Mouse (Mus musculus) G1E-ER4 (cell line): ENCODE measurements around the gene Palld. TPM values are rescaled to one million over a fixed set of nuclear protein-coding genes. Genes with fewer than 3 reads are reported as not detected.

Experiments
- GATA1 ChIP-seq: IDR thresholded peaks from one replicate; pipeline ENCODE4 v1.8.0; 2012; ENCODE audit warnings: low read length, inconsistent platforms
- polyA plus RNA-seq: library from polyadenylated mRNA; stranded (reverse); fragments of >175 nt; gene quantifications from 2 replicates; pipeline ENCODE4 v1.2.3, GENCODE M21; 2012

The Palld gene
- polyA plus RNA-seq, 1 experiment, result not detected

DNA sequence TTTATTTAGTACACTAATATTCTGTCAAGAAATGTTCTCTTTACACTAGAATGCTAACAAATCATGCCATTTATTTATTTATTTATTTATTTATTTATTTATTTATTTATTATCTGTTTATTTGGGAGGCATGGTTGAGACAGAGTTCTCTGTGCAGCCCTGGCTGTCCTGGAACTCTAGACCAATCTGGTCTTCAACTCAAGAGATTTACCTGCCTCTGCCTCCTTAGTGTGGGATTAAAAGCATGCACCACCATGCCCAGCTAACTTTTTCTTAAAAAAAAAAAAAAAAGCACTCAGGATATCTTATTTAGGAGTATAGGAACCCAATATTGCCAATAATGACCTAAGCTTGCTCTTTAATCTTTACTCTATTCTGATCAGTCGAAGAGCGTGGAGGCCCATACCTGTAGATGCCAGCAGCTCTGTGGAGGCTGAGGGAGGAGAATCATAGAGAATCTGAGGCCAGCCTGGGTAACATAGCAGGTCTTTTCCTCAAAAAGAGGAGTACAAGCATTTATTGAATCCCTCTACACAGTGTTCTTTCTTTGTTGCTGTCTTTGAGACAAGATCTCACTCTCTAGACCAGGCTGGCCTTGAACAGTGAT lies 415.5 kb downstream of the Palld start:
- TF ChIP-seq GATA1, result no peak

DNA sequence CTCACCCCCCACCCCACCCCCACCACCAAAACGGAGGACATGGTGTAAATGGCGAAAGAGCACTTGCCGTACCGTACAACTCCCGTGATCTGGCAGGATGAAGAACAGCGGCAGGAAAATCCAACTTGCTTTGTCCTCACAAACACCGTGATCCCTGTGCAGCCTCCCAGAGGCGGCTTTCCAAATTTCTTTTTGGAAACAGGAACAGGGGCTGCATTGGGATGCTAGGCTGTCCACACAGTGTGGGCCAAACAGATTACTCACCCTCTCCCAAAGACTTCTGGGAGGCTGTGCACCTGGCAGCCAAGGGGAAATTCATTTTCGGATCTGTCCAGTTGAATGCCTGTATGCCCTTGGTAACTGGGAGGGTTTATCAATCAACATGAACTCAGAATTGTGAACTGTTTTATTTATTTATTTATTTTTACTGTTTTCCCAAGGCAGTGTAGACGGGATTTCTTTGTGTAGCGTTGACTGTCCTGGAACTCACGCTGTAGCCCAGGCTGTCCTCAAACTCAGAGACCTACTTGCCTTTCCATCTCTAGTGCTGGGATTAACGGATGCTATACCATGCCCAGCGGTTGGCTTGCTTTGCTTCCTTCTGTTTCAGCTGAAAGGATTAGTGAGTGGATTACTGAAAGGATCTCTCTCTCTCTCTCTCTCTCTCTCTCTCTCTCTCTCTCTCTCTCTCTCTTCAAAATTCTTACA lies 422.1 kb downstream of the Palld start:
- no peak for TF ChIP-seq GATA1

DNA sequence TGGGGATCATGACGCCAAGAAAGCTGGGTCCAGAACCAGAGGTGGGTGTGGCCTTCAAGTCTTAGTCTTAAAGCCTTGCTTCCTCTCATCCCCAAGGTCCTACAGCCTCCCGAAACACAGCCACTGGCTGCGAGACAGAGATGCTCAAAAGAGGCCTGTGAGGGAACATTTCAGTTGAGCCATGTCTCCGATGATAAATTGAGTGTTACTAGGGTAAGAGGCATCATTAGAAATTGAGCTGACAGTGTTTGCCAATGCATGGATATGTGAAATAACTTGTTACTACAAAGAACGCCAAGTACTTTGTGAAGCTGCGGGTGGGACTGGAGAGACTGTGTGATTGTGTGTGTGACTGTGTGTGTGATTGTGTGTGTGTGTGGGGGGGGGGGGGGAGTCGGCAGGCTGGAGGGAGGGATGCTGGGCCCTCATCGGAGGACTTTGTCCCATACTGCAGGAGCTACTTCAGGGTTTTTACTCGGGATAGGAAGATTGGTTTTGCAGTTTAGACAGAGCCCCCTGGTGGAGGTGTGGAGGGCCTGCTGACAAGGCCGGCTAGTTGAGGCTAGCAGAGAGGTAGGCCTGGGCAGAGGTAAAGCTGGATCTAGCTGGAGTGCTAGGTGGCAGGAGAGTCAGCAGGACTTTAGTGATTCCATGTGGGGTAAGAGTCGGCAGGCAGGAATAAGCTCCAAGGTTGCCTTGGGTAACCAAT lies 422.8 kb downstream of the Palld start:
- no peak for TF ChIP-seq GATA1

DNA sequence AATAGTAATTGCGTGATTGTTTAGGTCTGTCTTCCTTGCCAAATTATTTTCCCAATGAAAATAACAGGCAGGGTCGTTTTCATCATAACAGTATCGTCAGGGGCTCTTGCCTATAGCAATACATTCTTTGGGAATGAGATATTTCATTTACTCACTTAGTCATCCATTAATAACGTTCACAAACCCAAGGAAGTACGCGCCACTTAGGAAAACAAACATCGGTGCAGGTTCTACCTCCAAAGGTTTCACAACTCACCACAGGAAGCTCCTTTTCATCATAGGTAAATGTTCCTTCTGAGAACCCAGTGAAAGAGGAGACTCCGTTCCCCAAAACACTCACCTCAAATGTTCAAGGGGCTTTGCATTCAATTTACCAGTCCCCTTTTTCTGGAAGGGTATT lies 423.7 kb downstream of the Palld start:
- no peak for TF ChIP-seq GATA1

DNA sequence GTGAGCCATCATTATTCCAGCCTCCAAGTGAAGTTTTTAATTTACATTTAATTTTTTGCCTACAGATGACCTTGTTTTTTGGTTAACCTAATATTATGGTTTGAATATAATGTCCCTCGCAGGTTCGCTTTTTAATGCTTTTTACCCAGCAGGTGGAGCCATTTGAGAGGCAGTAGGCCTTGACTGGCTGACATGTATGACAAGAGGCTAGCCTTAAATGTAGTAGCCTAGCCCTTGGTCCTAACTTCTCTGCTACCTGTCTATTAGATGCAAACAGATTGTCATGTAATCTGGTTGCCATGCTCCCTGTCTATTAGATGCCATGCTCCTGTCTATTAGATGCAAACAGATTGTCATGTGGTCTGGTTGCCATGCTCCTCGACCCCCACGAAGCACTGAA lies 424.3 kb downstream of the Palld start:
- TF ChIP-seq GATA1, result no peak

DNA sequence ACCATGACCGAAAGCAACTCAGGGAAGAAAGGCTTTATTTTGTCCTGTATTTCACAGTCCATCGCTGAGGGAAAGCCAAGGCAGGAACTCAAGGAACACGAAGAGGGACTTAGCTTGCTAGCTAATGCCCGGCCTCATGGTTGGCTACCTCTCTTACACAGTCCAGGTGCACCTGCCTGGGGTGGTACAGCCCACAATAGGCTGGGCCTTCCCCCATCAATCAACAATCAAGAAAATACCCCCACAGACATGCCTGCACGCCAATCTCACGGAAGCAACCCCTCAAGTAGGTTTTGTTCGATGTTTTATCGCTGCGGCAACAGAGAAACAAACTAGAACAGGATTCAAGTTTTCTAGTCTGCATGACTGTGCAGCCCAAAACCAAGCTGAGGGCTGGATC lies 426.3 kb downstream of the Palld start:
- no peak for TF ChIP-seq GATA1

DNA sequence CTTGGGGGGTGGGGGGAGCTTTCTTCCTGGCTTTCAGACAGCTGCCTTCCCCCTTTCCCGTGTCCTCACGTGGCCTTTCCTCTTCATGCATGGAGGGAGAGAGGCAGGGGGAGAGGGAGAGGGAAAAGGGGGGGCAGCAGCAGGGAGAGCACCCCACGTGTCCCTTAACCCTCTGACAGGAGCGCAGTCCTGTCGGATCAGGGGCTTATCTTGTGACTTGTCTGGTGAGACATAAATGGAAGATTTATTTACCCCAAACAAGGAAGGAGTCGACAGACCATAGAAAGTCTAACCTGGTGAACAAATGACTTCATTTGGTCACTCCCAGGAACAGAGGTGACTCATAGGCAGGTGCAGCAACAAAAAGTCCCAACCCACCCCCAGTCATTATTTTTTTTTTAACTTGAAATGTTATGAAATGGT lies 427.2 kb downstream of the Palld start:
- no peak for TF ChIP-seq GATA1

DNA sequence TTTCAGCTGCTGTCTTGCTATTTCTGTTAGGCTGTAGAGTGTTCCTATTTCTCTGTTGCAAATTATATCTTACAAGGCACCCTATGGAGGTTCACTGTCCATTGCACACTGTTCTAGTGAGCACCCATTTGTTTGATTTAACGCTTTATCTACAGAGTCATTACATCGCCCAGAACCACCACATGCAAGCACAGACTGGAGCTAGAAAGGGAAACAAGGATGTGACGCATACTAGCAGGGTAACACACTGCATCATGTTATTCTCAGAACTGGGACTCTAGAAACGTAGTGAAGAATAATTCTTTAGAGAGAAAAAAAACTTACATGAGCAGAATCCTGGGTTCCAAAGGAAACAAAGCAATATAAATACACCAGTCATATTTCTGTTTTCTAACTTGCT lies 432.3 kb downstream of the Palld start:
- no peak for TF ChIP-seq GATA1

DNA sequence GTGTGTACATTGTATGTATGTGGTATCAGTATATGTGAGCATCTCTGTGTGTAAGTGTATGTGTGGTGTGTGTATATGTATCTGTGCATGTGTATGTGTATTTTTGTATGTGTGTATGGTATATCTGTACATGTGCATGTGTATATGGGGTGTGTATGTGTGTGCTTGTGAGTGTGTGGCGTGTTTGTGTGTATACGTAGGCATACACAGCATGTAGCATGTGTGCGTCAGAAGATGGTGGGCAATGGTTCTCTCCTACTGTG lies 435.0 kb downstream of the Palld start:
- TF ChIP-seq GATA1, result no peak

DNA sequence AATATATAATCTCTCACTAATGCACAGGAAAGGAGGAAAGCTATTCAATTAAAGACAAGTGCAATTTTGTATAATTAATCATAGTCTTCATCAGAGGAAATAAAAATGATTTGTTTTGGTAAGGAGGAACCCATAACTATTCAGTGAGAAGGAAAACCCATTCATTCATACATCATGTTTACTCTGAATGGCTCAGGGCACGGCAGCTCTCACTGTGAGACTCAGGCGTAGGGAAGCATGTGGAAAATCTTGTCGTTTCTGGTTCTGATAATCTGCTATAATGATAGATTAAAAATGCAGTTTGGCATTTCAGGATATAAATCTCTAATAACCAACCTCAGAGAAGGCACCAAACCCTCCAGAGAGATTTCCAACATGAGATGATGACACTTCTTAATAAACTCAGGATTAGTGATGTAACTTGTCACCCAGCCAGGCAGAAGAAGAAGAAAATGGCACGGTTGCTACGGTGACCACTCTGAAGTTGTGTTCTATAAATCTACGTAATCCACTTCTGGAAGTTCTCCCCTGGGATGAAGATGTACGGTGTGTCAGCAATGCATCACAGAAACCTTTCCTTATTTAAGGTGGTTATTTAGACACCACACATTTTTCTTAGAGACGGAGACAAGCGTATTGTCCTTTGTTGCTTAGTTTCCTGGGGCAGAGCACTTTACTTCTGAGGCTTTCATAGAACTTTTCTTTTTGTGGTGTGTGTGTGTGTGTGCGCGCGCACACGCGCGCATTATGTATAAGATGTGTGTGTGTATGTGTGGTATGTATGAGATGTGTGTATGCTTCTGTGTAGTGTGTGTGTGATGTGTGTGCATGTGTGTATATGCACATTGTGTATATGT lies 435.6 kb downstream of the Palld start:
- no peak for TF ChIP-seq GATA1

DNA sequence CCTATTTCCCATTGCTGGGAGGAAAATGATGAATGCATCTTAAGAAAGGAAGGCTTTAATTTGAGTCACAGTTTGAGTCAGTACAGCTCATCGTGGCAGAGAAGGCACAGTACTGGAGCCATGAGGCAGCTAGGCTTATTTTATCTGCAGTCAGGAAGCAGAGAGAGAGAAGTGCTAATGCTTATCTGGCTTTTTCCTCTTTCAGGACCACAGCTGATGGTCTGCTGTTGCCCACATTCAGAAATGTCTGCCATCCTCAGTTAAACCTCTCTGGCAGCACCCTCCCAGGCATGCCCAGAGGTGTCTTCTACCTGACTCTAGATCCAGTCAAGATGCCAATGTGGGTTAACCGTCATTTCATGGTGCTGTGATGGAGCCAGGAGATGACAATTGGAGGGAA lies 438.1 kb downstream of the Palld start:
- no peak for TF ChIP-seq GATA1

DNA sequence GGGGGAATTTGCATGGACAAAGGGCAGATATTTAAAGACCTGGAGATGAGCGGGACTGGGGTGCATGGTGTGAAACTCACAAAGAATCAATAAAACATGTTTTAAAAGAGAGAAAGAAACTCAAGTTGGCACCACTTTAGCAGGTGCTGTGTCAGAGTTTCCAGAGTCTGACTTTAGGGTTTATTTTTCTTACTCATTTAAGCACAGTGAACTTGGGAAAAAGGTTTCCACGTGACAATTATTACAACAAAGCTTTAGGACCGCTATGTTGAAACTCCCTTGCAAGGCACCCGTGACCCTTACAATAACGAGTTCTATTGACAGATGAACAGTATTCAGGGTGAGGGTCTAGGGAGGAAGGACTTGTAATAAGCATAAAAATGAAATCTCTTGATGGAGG lies 440.3 kb downstream of the Palld start:
- TF ChIP-seq GATA1, result no peak

Other genes starting within 250 kb of the Palld start
- not detected in 2 replicates for gene Ddx60, start 25.4 kb upstream of the Palld start, polyA plus RNA-seq
- not detected in 2 replicates for gene Anxa10, start 220.5 kb upstream of the Palld start, polyA plus RNA-seq